Mouse (Mus musculus) midbrain, embryonic 15.5 days (tissue): Measurements from ENCODE around the gene Mageh1. TPM values are rescaled to one million over a fixed set of nuclear protein-coding genes. Genes with fewer than 3 reads are reported as not detected.
A peak's percentile ranks its signal among the peaks of the same experiment; 100 is the strongest.
"Not testable (repeated sequence)": the region's sequence is repeated elsewhere in the genome, so short reads cannot be mapped to it uniquely, and the experiment has no call there.

Source experiments
- ATAC-seq: fragments of 200-750 bp; cut with Nextera tagmentation; replicated peaks from 2 replicates; pipeline ENCODE4 v1.8.0; 2017; ENCODE audit warnings: moderate TSS enrichment
- H3K27ac ChIP-seq: fragments of 300-500 bp; sonication (generic); 2 replicates; pipeline ENCODE4 v1.5.1; 2015; ENCODE audit warnings: mild to moderate bottlenecking, inconsistent platforms
- H3K27me3 ChIP-seq: fragments of 300-500 bp; sonication (generic); replicated peaks from 2 replicates; pipeline ENCODE4 v1.6.1; 2015; ENCODE audit warnings: inconsistent platforms
- H3K36me3 ChIP-seq: fragments of 300-500 bp; sonication (generic); replicated peaks from 2 replicates; pipeline ENCODE4 v1.6.1; 2015; ENCODE audit warnings: inconsistent platforms
- H3K4me1 ChIP-seq: fragments of 300-500 bp; sonication (generic); 2 replicates; pipeline ENCODE4 v1.6.1; 2015; ENCODE audit warnings: inconsistent platforms
- H3K4me2 ChIP-seq: fragments of 300-500 bp; sonication (generic); 2 replicates; pipeline ENCODE4 v1.6.1; 2015; ENCODE audit warnings: inconsistent platforms, mild to moderate bottlenecking, moderate library complexity
- H3K4me3 ChIP-seq: fragments of 300-500 bp; sonication (generic); 2 replicates; pipeline ENCODE4 v1.5.1; 2015; ENCODE audit warnings: mild to moderate bottlenecking, inconsistent platforms
- H3K9ac ChIP-seq: fragments of 300-500 bp; sonication (generic); 2 replicates; pipeline ENCODE4 v1.6.1; 2015; ENCODE audit warnings: mild to moderate bottlenecking, inconsistent platforms
- H3K9me3 ChIP-seq: fragments of 300-500 bp; sonication (generic); 2 replicates; pipeline ENCODE4 v1.6.1; 2016; ENCODE audit warnings: inconsistent platforms
- WGBS: fragments of 180-500 bp; shearing (Covaris S2); methylation state at CpG from one replicate; pipeline ENCODE4 v1.1.7; 2015; ENCODE audit warnings: mixed read lengths; 5-methylcytosine and 5-hydroxymethylcytosine counted together
- polyA plus RNA-seq: library from polyadenylated mRNA; unstranded; fragments of >200 nt; fragmentation: Nextera tagmentation; extraction: Ambion mirVana; gene quantifications from 2 replicates; pipeline ENCODE4 v1.2.1, GENCODE M21; 2015

The Mageh1 gene
- polyA plus RNA-seq, result 136 and 146 TPM in 2 replicates

DNA sequence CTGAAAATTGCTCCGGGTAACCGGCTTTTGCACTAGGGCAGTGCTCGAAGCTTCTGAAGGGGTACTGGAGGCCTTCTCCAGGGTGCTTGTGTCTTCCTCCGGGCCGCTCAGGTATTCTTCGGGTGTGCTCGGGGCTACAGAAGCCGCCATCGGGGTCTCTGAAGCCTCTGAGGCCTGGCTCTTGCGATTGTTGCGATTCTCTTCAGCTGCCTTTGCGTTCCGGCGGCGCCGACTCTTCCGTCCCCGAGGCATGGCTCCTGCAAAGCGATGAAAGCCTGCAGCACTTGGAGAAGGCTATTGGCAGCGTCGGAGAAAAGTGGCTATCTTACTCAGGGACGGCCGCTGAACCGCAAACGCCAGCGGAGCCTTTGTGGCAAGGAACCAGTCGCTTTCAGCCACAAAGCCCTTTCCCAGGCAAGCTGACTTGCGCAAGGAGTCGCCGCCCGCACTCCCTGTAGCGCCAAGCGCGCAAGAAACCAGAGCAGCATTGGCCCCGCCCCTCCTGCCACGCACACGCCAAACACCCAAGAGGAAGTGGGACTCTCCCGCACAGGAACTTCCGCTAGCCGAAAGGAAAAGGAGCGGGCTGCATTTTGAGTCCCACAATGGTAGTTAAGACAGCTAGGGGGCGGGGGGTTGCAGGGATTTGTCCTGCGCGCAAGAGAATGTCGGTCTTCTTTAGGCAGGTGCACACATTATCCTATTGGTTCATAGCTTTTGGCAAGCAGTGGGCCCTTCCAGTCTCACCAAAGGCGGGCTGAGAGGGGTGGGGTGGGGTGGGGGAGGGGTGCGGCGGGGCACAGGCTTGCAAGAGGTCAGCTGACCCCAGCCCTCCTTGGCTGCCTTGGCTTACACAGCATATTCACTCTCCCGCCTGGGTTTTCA lies at the start of gene Mageh1:
TSS of gene Mageh1 (minus strand) at position 489 of the 885 bp plus-strand sequence.
- peak within 1 kb of the TSS; percentile 61 for H3K9ac ChIP-seq
- WGBS, result 25% methylated on average over 48 of the region's 49 CpGs
- ATAC-seq, result peak; percentile 96

DNA sequence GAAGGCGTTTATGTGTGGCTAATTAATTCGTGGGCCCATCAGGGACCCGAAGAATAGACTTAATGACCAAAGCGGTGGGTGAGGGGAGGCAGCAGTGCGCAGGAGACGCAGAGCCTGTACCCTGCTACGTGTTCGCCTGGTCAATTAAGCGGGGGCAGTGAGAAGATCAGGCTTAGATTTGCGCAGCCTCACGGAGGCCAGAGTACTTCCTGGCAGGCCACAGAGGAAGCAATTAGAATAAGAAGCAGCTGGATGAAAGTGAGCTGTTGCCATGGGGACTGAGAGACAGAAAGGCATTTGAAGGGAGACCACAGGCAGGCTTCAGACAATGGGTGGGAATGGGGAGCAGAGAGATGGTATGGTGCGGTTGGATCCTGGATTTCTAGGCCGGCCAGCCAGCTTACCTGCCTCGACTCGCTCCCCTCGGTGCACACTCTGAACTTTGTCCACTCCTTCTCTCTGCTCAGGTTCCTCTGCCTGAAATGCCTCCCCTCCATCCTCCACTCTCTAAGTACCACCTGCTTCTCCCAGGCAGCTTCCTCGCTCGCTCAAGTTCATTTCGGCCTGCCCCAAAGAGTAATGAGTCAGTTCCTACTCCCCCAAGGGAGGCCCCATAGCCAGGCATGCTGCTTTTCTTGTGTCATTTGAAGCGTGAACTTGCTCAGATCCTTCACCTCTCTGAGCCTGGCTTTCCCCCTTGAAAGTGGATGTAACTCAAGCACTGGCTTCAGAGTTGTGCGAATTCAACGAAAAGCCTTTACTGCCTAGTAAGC lies 783 bp upstream of the Mageh1 start:
- not testable (repeated sequence) for H3K4me1 ChIP-seq, H3K36me3 ChIP-seq, H3K27me3 ChIP-seq, H3K9ac ChIP-seq, H3K9me3 ChIP-seq
- Histone ChIP-seq H3K4me3 (peak overlapping the region; percentile 49), H3K27ac (peak overlapping the region; percentile 94), H3K4me2 (peak overlapping the region; percentile 52)
- ATAC-seq, result peak; percentile 94
- WGBS, result 17% methylated on average over 7 of the region's 22 CpGs

More for the DNA sequence above, at the start of gene Mageh1:
- Histone ChIP-seq H3K4me2 (peak within 1 kb of the TSS; percentile 52), H3K4me3 (peak within 1 kb of the TSS; percentile 49), H3K9me3 (no peaks in the 10 kb centered on the region), H3K4me1 (no peaks in the 10 kb centered on the region), H3K27me3 (no peaks in the 10 kb centered on the region), H3K36me3 (no peaks in the 10 kb centered on the region), H3K27ac (peak within 1 kb of the TSS; percentile 94)

DNA sequence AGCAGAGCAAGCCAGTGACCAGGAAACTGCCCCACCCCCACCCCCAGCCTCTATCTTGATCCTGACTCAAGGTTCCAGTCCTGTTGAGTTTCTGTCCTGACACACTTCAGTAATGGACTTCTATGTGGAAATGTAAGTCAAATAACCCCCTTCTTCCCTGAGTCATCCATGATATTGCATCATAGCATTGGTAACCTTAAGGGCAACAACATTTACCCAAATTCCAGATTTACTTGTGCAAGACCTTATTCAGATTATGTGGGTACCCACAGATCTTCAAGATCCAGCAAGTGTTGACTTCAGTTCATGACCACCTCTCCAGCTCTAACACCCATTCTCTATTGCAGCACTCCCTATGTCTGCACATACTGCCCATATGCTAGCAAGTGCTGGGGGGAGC lies 5.8 kb downstream of the Mageh1 start:
- H3K4me1 ChIP-seq, H3K36me3 ChIP-seq, H3K9ac ChIP-seq, ATAC-seq, H3K4me2 ChIP-seq, H3K9me3 ChIP-seq, H3K4me3 ChIP-seq, H3K27me3 ChIP-seq, H3K27ac ChIP-seq: not testable (repeated sequence)

DNA sequence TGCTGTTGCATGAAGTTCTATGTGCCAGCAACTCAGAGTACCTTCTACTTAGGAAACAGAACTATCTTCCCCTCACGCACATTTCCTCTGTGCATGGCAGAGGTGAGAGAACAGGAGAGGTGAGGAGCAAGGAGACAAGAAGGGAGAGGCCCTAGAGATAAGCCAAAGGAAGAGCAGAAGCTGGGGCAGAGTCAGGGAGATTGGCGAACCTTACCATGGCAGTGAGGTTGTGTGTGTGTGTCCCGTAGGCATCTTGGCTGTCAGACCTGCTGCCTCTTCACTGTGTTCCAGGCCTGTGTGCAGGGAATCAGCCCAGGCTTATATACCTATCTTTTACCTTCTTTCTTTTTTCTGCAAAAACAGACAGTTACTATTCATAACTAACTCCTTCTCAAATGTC lies 11.7 kb downstream of the Mageh1 start:
- 78% methylated on average over 1 of the region's 3 CpGs for WGBS
- H3K9me3 ChIP-seq, H3K27ac ChIP-seq, H3K27me3 ChIP-seq, ATAC-seq, H3K9ac ChIP-seq, H3K36me3 ChIP-seq, H3K4me1 ChIP-seq, H3K4me2 ChIP-seq, H3K4me3 ChIP-seq: not testable (repeated sequence)

DNA sequence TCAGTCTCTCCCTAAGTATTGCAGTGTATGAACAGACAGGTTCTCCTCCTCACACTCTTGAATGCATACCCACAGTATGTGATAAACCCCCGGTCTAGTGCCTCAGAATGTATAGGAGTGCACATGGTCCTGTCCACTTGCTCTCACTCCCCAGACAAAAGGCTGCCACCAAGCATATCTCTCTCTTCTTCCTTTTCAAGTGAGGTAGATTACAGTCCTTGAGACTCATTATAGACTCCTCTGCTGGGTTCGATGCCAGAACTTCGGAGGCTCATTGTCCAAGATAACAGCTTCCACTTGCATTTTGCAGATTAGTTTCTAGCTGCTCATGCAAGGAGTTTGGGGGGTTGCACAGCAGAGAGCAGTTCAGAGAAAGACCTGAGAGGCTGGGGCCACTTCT lies 12.1 kb downstream of the Mageh1 start:
- not testable (repeated sequence) for H3K27me3 ChIP-seq, H3K36me3 ChIP-seq, H3K4me3 ChIP-seq, H3K4me2 ChIP-seq, ATAC-seq, H3K27ac ChIP-seq, H3K9ac ChIP-seq, H3K4me1 ChIP-seq, H3K9me3 ChIP-seq
- WGBS, result no CpG with 5 or more reads among the region's 3 CpGs

DNA sequence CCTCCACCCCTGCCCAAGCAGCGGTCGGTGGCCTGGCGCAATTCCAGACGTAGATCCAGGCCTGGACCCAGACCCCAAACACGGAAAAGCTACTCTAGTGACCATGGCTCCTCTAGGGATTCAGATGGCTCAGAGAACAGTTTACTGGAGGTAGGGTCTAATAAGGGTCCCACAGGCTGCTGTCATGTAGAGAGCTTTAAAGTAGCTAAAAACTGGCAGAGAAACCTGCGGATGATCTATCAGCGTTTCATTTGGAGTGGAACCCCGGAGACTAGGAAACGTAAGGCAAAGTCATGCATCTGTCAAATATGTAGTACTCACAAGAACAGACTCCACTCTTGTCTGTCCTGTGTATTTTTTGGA lies 29.7 kb downstream of the Mageh1 start:
- no peaks in the 10 kb centered on the region for H3K36me3 ChIP-seq
- WGBS, result 29% methylated on average over 9 of the region's 9 CpGs
- no peaks in the 10 kb centered on the region for H3K4me1 ChIP-seq
- ATAC-seq, result no peak
- peak overlapping the region; percentile 67 for H3K9ac ChIP-seq
- no peaks in the 10 kb centered on the region for H3K9me3 ChIP-seq
- H3K4me2 ChIP-seq, result peak overlapping the region; percentile 60
- H3K4me3 ChIP-seq, result peak overlapping the region; percentile 57
- peak overlapping the region; percentile 86 for H3K27ac ChIP-seq
- H3K27me3 ChIP-seq, result peaks cover 2% of the 10 kb centered on the region; the same call in 1 of the 2 replicates

DNA sequence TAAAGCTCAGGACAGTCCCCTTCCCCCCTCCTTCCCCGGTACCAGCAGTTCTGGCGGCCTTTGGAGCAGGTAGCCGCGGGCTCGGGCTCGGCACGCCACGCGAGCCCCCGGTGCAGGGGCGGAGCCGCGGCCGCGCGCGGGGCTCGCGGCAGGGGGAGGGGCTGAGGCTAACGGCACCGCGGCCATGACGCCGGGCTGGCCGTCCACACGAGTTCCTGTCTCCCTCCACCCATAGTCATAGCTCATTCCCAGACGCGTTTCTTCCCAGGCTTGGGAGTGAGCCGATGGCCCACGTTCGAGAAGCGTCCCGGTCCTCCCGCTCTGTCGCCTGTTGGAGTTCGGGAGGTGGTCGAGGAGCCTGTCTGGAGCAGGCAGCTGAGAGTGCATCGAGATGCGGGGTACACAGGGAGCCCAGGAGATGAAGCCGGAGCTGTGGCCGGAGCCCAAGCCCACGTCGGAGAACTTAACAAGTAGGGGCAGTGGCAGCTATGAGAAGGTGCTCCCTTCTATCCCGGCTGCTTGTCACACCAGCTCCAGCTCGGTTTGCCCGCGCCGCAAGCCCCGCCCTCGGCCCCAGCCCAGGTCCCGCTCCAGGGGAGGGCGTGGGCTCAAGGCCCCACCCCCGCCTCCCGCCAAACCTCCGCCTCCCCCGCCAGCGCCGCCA lies 30.2 kb downstream of the Mageh1 start:
- no peaks in the 10 kb centered on the region for H3K27me3 ChIP-seq
- H3K4me1 ChIP-seq, result no peaks in the 10 kb centered on the region
- peak overlapping the region; percentile 57 for H3K4me3 ChIP-seq
- peak overlapping the region; percentile 86 for H3K27ac ChIP-seq
- peak overlapping the region; percentile 60 for H3K4me2 ChIP-seq
- peak overlapping the region; percentile 67 for H3K9ac ChIP-seq
- WGBS, result 26% methylated on average over 54 of the region's 58 CpGs
- ATAC-seq, result peak; percentile 94
- H3K9me3 ChIP-seq, result no peaks in the 10 kb centered on the region
- no peaks in the 10 kb centered on the region for H3K36me3 ChIP-seq

DNA sequence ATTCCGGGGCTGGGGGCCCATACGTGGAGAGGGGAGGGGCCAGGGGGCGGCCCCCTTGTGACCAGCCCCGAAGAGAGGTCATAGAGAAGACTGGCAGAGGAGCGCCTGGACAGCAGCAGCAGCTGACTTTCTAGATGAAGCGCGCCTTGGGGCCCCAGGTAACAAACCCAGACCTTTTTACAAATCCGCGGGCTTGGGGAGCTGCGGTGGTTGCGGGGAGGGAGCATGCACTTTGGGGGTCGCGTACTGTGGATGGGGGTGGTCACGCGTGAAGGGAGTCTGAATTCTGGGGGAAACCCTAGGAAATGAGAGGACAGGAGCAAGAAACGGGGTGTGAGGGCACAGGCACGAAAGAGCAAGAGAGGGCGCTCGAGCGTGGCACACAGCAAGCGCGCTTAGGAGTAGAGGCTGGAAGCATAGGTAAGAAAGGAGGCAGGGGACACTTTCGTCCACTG lies 31.0 kb downstream of the Mageh1 start, which contains the start of gene Usp51:
TSS of gene Usp51 (plus strand) at position 83 of the 455 bp plus-strand sequence.
- H3K4me3 ChIP-seq, result peak within 1 kb of the TSS; percentile 57
- H3K27ac ChIP-seq, result peak within 1 kb of the TSS; percentile 86
- no peaks in the 10 kb centered on the region for H3K9me3 ChIP-seq
- ATAC-seq, result peak; percentile 91
- WGBS, result 22% methylated on average over 23 of the region's 23 CpGs
- no peaks in the 10 kb centered on the region for H3K4me1 ChIP-seq
- H3K9ac ChIP-seq, result peak within 1 kb of the TSS; percentile 67
- no peaks in the 10 kb centered on the region for H3K36me3 ChIP-seq
- no peaks in the 10 kb centered on the region for H3K27me3 ChIP-seq
- H3K4me2 ChIP-seq, result peak within 1 kb of the TSS; percentile 60

DNA sequence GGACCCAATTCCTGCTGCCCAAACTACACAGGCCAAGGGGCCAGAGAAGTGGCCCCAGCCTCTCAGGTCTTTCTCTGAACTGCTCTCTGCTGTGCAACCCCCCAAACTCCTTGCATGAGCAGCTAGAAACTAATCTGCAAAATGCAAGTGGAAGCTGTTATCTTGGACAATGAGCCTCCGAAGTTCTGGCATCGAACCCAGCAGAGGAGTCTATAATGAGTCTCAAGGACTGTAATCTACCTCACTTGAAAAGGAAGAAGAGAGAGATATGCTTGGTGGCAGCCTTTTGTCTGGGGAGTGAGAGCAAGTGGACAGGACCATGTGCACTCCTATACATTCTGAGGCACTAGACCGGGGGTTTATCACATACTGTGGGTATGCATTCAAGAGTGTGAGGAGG lies 41.3 kb downstream of the Mageh1 start:
- not testable (repeated sequence) for H3K4me2 ChIP-seq, H3K4me3 ChIP-seq, ATAC-seq, H3K9ac ChIP-seq, H3K4me1 ChIP-seq, H3K9me3 ChIP-seq, H3K36me3 ChIP-seq, H3K27ac ChIP-seq, H3K27me3 ChIP-seq
- WGBS, result no CpG with 5 or more reads among the region's 3 CpGs

DNA sequence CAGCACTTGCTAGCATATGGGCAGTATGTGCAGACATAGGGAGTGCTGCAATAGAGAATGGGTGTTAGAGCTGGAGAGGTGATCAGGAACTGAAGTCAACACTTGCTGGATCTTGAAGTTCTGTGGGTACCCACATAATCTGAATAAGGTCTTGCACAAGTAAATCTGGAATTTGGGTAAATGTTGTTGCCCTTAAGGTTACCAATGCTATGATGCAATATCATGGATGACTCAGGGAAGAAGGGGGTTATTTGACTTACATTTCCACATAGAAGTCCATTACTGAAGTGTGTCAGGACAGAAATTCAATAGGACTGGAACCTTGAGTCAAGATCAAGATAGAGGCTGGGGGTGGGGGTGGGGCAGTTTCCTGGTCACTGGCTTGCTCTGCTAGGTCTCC lies 47.5 kb downstream of the Mageh1 start:
- H3K27ac ChIP-seq, H3K36me3 ChIP-seq, ATAC-seq, H3K4me1 ChIP-seq, H3K27me3 ChIP-seq, H3K4me3 ChIP-seq, H3K9me3 ChIP-seq, H3K4me2 ChIP-seq, H3K9ac ChIP-seq: not testable (repeated sequence)
